Mouse (Mus musculus) liver, postnatal 0 days (tissue): Measurements from ENCODE around the gene Cdc26. TPM values are rescaled to one million over a fixed set of nuclear protein-coding genes. Genes with fewer than 3 reads are reported as not detected.
A peak's percentile ranks its signal among the peaks of the same experiment; 100 is the strongest.

Experiments used
- ATAC-seq: fragments of 200-750 bp; cut with Nextera tagmentation; 2 replicates; pipeline ENCODE4 v1.8.0; 2017; ENCODE audit warnings: mild to moderate bottlenecking, moderate library complexity
- DNase-seq: peaks from one replicate; pipeline ENCODE4 v3.0.0-alpha.2; 2016
- H3K27ac ChIP-seq: fragments of 300-500 bp; sonication (generic); 2 replicates; pipeline ENCODE4 v1.5.1; 2014; ENCODE audit warnings: antibody characterized with exemption, moderate library complexity, mild to moderate bottlenecking, low read depth
- H3K27me3 ChIP-seq: fragments of 300-500 bp; sonication (generic); 2 replicates; pipeline ENCODE4 v1.6.1; 2014; ENCODE audit warnings: low read length, control low read depth, mixed read lengths; ENCODE audit not compliant: insufficient read depth
- H3K36me3 ChIP-seq: fragments of 300-500 bp; sonication (generic); replicated peaks from 2 replicates; pipeline ENCODE4 v1.6.1; 2014; ENCODE audit warnings: mild to moderate bottlenecking, control low read depth, low read length, moderate library complexity, mixed read lengths; ENCODE audit not compliant: insufficient read depth
- H3K4me1 ChIP-seq: fragments of 300-500 bp; sonication (generic); 2 replicates; pipeline ENCODE4 v1.6.1; 2014; ENCODE audit warnings: antibody characterized with exemption, mild to moderate bottlenecking, control low read depth; ENCODE audit not compliant: insufficient read depth
- H3K4me2 ChIP-seq: fragments of 300-500 bp; sonication (generic); 2 replicates; pipeline ENCODE4 v1.6.1; 2014; ENCODE audit warnings: low read depth, mild to moderate bottlenecking, low read length, moderate library complexity, mixed read lengths
- H3K4me3 ChIP-seq: fragments of 300-500 bp; sonication (generic); 2 replicates; pipeline ENCODE4 v1.5.1; 2014; ENCODE audit warnings: low read depth, low read length
- H3K9ac ChIP-seq: fragments of 300-500 bp; sonication (generic); replicated peaks from 2 replicates; pipeline ENCODE4 v1.6.1; 2014; ENCODE audit warnings: mild to moderate bottlenecking, moderate library complexity
- H3K9me3 ChIP-seq: fragments of 300-500 bp; sonication (generic); 2 replicates; pipeline ENCODE4 v1.6.1; 2016; ENCODE audit warnings: mild to moderate bottlenecking, control low read depth, low read length, mixed read lengths
- CTCF ChIP-seq: sonication (generic); IDR thresholded peaks from 2 replicates; pipeline ENCODE4 v1.5.1; 2016; ENCODE audit warnings: antibody characterized with exemption, low read depth
- EP300 ChIP-seq: IDR thresholded peaks from 2 replicates; pipeline ENCODE4 v1.6.1; 2016; ENCODE audit warnings: antibody characterized with exemption, low read depth, mild to moderate bottlenecking
- WGBS: fragments of 180-500 bp; shearing (Covaris S2); extraction: QIAGEN DNeasy Blood & Tissue Kit; methylation state at CpG from one replicate; pipeline ENCODE4 v1.1.7; 2014; ENCODE audit not compliant: insufficient replicate concordance; 5-methylcytosine and 5-hydroxymethylcytosine counted together
- polyA plus RNA-seq: library from polyadenylated mRNA; unstranded; fragments of >200 nt; fragmentation: Nextera tagmentation; extraction: Ambion mirVana; gene quantifications from 2 replicates; pipeline ENCODE4 v1.2.1, GENCODE M21; 2015

The Cdc26 gene
- polyA plus RNA-seq, 1 experiment from 2014 or later: 45.5 TPM

- Histone ChIP-seq H3K4me2 (no peak overlapping the region), H3K4me3 (no peak overlapping the region), H3K36me3 (no peaks in the 10 kb centered on the region), H3K9ac (peak overlapping the region; percentile 7; the same call in 1 of the 2 replicates), H3K4me1 (peaks cover 68% of the 10 kb centered on the region), H3K27me3 (no peaks in the 10 kb centered on the region), H3K27ac (peak overlapping the region; percentile 37; the same call in 1 of the 2 replicates), H3K9me3 (no peaks in the 10 kb centered on the region)
- TF ChIP-seq CTCF (no peak), EP300 (no peak)
- DNase-seq: no peak
- no peak for ATAC-seq
- WGBS: 50% methylated on average over 1 of the region's 1 CpGs
These were observed 36.0 kb downstream of the Cdc26 start for GRCm38 (mm10) chr4:62372410-62372809.

DNA sequence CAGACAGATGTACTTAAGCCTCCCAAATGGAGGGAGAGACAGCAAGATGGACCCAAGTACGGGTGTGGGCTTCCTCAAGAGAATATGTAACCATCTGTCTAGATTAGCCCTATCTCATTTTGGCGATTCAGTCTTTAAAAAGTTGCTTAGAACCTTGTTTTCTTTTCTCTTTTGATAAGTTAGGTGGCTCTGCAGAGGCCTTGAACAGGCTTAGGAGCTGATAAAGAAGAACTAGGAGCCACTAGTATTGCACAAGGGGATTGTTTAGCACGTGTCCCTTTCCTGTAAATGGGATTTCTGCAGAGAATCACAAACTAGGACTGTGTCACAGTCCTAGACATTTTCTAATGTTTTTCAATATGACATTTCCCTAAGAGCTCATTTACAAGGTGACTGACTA is 39.4 kb downstream of the Cdc26 start:
- H3K9me3 ChIP-seq: no peaks in the 10 kb centered on the region
- H3K4me2 ChIP-seq: peak overlapping the region; percentile 44
- peak; percentile 32; the same call in 1 of the 2 replicates for ATAC-seq
- no peak overlapping the region; the same call in 1 of the 2 replicates for H3K9ac ChIP-seq
- TF ChIP-seq CTCF (no peak), EP300 (peak; percentile 57; the same call in 1 of the 2 replicates)
- 19% methylated on average over 3 of the region's 3 CpGs for WGBS
- no peak overlapping the region for H3K4me3 ChIP-seq
- no peaks in the 10 kb centered on the region for H3K36me3 ChIP-seq
- H3K27me3 ChIP-seq: no peaks in the 10 kb centered on the region
- peak overlapping the region; percentile 71 for H3K27ac ChIP-seq
- DNase-seq: no peak
- peaks cover 69% of the 10 kb centered on the region for H3K4me1 ChIP-seq

DNA sequence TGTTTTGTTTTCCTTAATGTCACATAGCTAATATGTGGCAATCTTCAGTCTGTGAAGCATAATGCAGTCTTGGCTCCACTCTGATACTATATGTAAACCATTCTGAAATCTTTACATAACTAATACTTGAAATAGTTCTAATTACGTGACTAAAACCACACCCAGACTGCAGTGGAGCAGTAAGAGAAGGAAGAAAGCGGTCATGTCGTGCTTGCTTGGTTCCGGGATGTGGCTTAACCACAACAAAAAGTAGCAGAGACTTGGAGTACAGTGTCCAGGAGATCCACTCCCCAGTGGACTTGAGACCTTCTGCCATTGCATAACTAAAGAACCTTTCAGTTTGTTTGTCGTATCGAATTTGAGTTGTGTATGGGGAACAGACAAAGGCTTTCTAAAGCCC is 40.9 kb downstream of the Cdc26 start:
- ATAC-seq: peak; percentile 41; the same call in 1 of the 2 replicates
- H3K36me3 ChIP-seq: no peaks in the 10 kb centered on the region
- peak overlapping the region; percentile 42; the same call in 1 of the 2 replicates for H3K9ac ChIP-seq
- no peak for DNase-seq
- H3K4me3 ChIP-seq: no peak overlapping the region
- TF ChIP-seq EP300: no peak
- no peak for TF ChIP-seq CTCF
- peak overlapping the region; percentile 54 for H3K4me2 ChIP-seq
- H3K27ac ChIP-seq: peak overlapping the region; percentile 71
- 32% methylated on average over 6 of the region's 6 CpGs for WGBS
- no peaks in the 10 kb centered on the region for H3K9me3 ChIP-seq
- H3K27me3 ChIP-seq: no peaks in the 10 kb centered on the region
- peaks cover 56% of the 10 kb centered on the region for H3K4me1 ChIP-seq

- H3K9me3 ChIP-seq: no peaks in the 10 kb centered on the region
- WGBS: 76% methylated on average over 4 of the region's 4 CpGs
- H3K4me2 ChIP-seq: peak overlapping the region; percentile 34
- H3K9ac ChIP-seq: 0 out of 2 replicates have a peak overlapping the region, but pooled peaks have one; percentile 8
- H3K27me3 ChIP-seq: no peaks in the 10 kb centered on the region
- H3K27ac ChIP-seq: peak overlapping the region; percentile 71
- no peak for ATAC-seq
- no peak overlapping the region for H3K4me3 ChIP-seq
- H3K4me1 ChIP-seq: peaks cover 49% of the 10 kb centered on the region
- TF ChIP-seq CTCF (no peak), EP300 (no peak)
- no peak for DNase-seq
- no peaks in the 10 kb centered on the region for H3K36me3 ChIP-seq
These were observed 42.2 kb downstream of the Cdc26 start for GRCm38 (mm10) chr4:62366291-62366690.

DNA sequence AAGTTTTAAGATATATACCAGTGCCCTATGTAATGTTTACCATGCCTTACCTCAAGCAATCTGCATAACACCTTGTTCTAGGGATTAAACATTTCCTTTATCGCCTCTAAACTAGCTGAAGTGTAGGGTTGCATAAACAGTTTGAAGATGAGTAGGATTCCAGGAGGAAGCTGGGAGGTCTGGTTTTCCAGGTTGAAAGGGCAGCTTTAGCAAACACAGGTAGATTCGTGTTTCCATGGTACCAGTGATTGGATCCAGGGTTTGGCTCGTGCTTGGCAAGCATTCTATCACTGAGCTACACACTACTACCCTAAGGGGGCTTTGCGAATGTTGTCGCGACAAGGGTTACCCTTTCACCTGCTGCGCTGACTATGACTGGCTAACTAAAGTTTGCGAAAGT is 44.1 kb downstream of the Cdc26 start:
- Histone ChIP-seq H3K9ac (no peak overlapping the region), H3K27ac (0 out of 2 replicates have a peak overlapping the region, but pooled peaks have one; percentile 58), H3K4me2 (peak overlapping the region; percentile 20; the same call in 1 of the 2 replicates), H3K4me3 (no peak overlapping the region), H3K4me1 (peaks cover 37% of the 10 kb centered on the region), H3K36me3 (no peaks in the 10 kb centered on the region), H3K9me3 (no peaks in the 10 kb centered on the region), H3K27me3 (no peaks in the 10 kb centered on the region)
- TF ChIP-seq EP300 (no peak), CTCF (no peak)
- WGBS: 68% methylated on average over 8 of the region's 8 CpGs
- no peak for DNase-seq
- ATAC-seq: no peak

DNA sequence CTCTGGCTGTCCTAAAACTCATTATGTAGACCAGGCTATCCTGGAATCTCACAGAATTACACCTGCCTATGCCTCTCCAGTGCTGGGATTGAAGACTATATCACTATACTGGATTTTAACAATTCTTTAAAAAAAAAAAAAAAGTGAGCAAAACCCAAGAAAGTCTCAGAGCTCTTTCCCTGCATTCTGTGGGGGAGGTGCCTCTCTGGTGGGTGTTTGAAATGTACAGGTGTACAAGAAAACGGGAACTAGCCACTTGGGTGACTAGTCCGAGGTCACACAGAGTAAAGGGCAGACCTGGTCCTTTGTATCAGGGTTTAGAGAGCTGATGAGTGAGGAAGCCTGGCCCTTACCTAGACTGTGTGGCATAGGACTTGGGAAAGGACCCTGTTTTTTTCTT is 46.0 kb downstream of the Cdc26 start:
- H3K9ac ChIP-seq: no peak overlapping the region

More for the DNA sequence above, 46.0 kb downstream of the Cdc26 start:
- peaks cover 39% of the 10 kb centered on the region for H3K4me1 ChIP-seq
- no peaks in the 10 kb centered on the region for H3K9me3 ChIP-seq
- H3K4me3 ChIP-seq: peak overlapping the region; percentile 76; the same call in 1 of the 2 replicates
- TF ChIP-seq EP300 (no peak), CTCF (no peak)
- no peaks in the 10 kb centered on the region for H3K27me3 ChIP-seq
- WGBS: 50% methylated on average over 2 of the region's 2 CpGs
- peak overlapping the region; percentile 88 for H3K4me2 ChIP-seq
- no peaks in the 10 kb centered on the region for H3K36me3 ChIP-seq
- ATAC-seq (no peak), DNase-seq (no peak)
- H3K27ac ChIP-seq: no peak overlapping the region
